Mouse (Mus musculus) embryonic fibroblast, embryonic 13.5 days (primary cell): ENCODE measurements around the gene Eif4ebp2. TPM values are rescaled to one million over a fixed set of nuclear protein-coding genes. Genes with fewer than 3 reads are reported as not detected.

ENCODE experiments used
- H3K27ac ChIP-seq: 2 replicates; pipeline ENCODE4 v1.5.1; 2012; ENCODE audit warnings: low read length, control low read depth, inconsistent platforms; ENCODE audit not compliant: insufficient read depth
- H3K4me1 ChIP-seq: 2 replicates; pipeline ENCODE4 v1.6.1; 2011; ENCODE audit warnings: low read length; ENCODE audit not compliant: control insufficient read depth, insufficient read depth
- H3K4me3 ChIP-seq: 2 replicates; pipeline ENCODE4 v1.5.1; 2011; ENCODE audit warnings: mild to moderate bottlenecking, control low read depth, low read length; ENCODE audit not compliant: insufficient read depth
- CTCF ChIP-seq: IDR thresholded peaks from 2 replicates; pipeline ENCODE4 v1.5.1; 2011; ENCODE audit warnings: mild to moderate bottlenecking, control low read depth, low read length, moderate library complexity, borderline replicate concordance; ENCODE audit not compliant: insufficient read depth
- POLR2A ChIP-seq: IDR thresholded peaks from 2 replicates; pipeline ENCODE4 v1.6.1; 2011; ENCODE audit warnings: low read depth, mild to moderate bottlenecking, control low read depth, low read length, moderate library complexity
- polyA plus RNA-seq: library from polyadenylated mRNA; stranded (reverse); fragments of >200 nt; gene quantifications from 2 replicates; pipeline ENCODE4 v1.2.4, GENCODE M21; 2011; ENCODE audit warnings: low read depth; ENCODE audit not compliant: missing spikeins, insufficient read length

The Eif4ebp2 gene
- polyA plus RNA-seq: 56.4 and 68.9 TPM in 2 replicates

- TF ChIP-seq POLR2A (peak; percentile 98), CTCF (no peak)
- Histone ChIP-seq H3K27ac (0 out of 2 replicates have a peak within 1 kb of the TSS, but pooled peaks have one; percentile 29), H3K4me3 (peak within 1 kb of the TSS; percentile 85), H3K4me1 (peaks cover 7% of the 10 kb centered on the region)
Observed at GRCm38 (mm10) chr10:61452645-61453044, at the start of gene Eif4ebp2. Eif4ebp2 (minus strand) TSS chr10:61452661.

GRCm38 (mm10) chr10:61500756-61501155 is 48.3 kb upstream of the Eif4ebp2 start:
- TF ChIP-seq CTCF (no peak), POLR2A (no peak)
- Histone ChIP-seq H3K4me3 (no peak overlapping the region), H3K27ac (no peak overlapping the region), H3K4me1 (no peaks in the 10 kb centered on the region)

GRCm38 (mm10) chr10:61499505-61500466 is 47.3 kb upstream of the Eif4ebp2 start:
- H3K27ac ChIP-seq: no peak overlapping the region
- TF ChIP-seq CTCF (no peak), POLR2A (no peak)
- 0 out of 2 replicates have a peak, but pooled peaks cover 3% of the 10 kb centered on the region for H3K4me1 ChIP-seq
- no peak overlapping the region for H3K4me3 ChIP-seq

GRCm38 (mm10) chr10:61496231-61496630 is 43.8 kb upstream of the Eif4ebp2 start:
- Histone ChIP-seq H3K27ac (no peak overlapping the region), H3K4me3 (no peak overlapping the region), H3K4me1 (0 out of 2 replicates have a peak, but pooled peaks cover 4% of the 10 kb centered on the region)
- no peak for TF ChIP-seq POLR2A
- no peak for TF ChIP-seq CTCF

GRCm38 (mm10) chr10:61495461-61495860 is 43.0 kb upstream of the Eif4ebp2 start:
- Histone ChIP-seq H3K27ac (no peak overlapping the region), H3K4me1 (0 out of 2 replicates have a peak, but pooled peaks cover 4% of the 10 kb centered on the region), H3K4me3 (no peak overlapping the region)
- TF ChIP-seq CTCF: no peak
- no peak for TF ChIP-seq POLR2A

- TF ChIP-seq CTCF (peak; percentile 87), POLR2A (no peak)
- Histone ChIP-seq H3K4me3 (no peak overlapping the region), H3K4me1 (0 out of 2 replicates have a peak, but pooled peaks cover 4% of the 10 kb centered on the region), H3K27ac (no peak overlapping the region)
Observed at GRCm38 (mm10) chr10:61492040-61492439, 39.6 kb upstream of the Eif4ebp2 start.

- 0 out of 2 replicates have a peak, but pooled peaks cover 4% of the 10 kb centered on the region for H3K4me1 ChIP-seq
- no peak for TF ChIP-seq CTCF
- no peak for TF ChIP-seq POLR2A
- no peak overlapping the region for H3K4me3 ChIP-seq
- no peak overlapping the region for H3K27ac ChIP-seq
Observed at GRCm38 (mm10) chr10:61491573-61491972, 39.1 kb upstream of the Eif4ebp2 start.

GRCm38 (mm10) chr10:61488522-61489110 is 36.2 kb upstream of the Eif4ebp2 start:
- no peak overlapping the region for H3K4me3 ChIP-seq
- TF ChIP-seq POLR2A: no peak
- no peak for TF ChIP-seq CTCF
- no peaks in the 10 kb centered on the region for H3K4me1 ChIP-seq
- H3K27ac ChIP-seq: no peak overlapping the region

- no peaks in the 10 kb centered on the region for H3K4me1 ChIP-seq
- no peak overlapping the region for H3K27ac ChIP-seq
- H3K4me3 ChIP-seq: no peak overlapping the region
- no peak for TF ChIP-seq POLR2A
Observed at GRCm38 (mm10) chr10:61486551-61487339, 34.3 kb upstream of the Eif4ebp2 start.
